Mouse (Mus musculus) macrophage (primary cell): ENCODE measurements around the gene Atp9a. TPM values are rescaled to one million over a fixed set of nuclear protein-coding genes. Genes with fewer than 3 reads are reported as not detected.
"Not testable (repeated sequence)": the region's sequence is repeated elsewhere in the genome, so short reads cannot be mapped to it uniquely, and the experiment has no call there.

Source experiments
- H3K27ac ChIP-seq: fragments of 350-480 bp; formaldehyde crosslinking; 2 replicates; pipeline ENCODE4 v1.9.0; 2021
- H3K36me3 ChIP-seq: fragments of 350-480 bp; formaldehyde crosslinking; 2 replicates; pipeline ENCODE4 v1.9.0; 2021; ENCODE audit errors: inconsistent target
- H3K4me3 ChIP-seq: fragments of 350-480 bp; formaldehyde crosslinking; 2 replicates; pipeline ENCODE4 v1.9.0; 2021; ENCODE audit errors: inconsistent target
- H3K79me2 ChIP-seq: fragments of 350-480 bp; formaldehyde crosslinking; 2 replicates; pipeline ENCODE4 v1.9.0; 2021; ENCODE audit errors: inconsistent target
- WGBS: methylation state at CpG from one replicate; pipeline ENCODE4 v1.1.7; 2026; ENCODE audit warnings: inconsistent platforms; ENCODE audit not compliant: missing documents; 5-methylcytosine and 5-hydroxymethylcytosine counted together
- polyA plus RNA-seq: library from polyadenylated mRNA; stranded (reverse); fragments of 250-400 nt; gene quantifications from 3 replicates; pipeline ENCODE4 v1.2.4, GENCODE M21; 2018; ENCODE audit warnings: inconsistent platforms

Gene Atp9a
- polyA plus RNA-seq, 1 experiment from 2014 or later: 0.39 TPM

- Histone ChIP-seq H3K79me2 (no peaks in the 10 kb centered on the region), H3K36me3 (no peaks in the 10 kb centered on the region), H3K27ac (no peak overlapping the region), H3K4me3 (no peak overlapping the region)
- WGBS: 8% methylated on average over 12 of the region's 12 CpGs
These were observed 20.2 kb upstream of the Atp9a start for GRCm38 (mm10) chr2:168762411-168762815.

DNA sequence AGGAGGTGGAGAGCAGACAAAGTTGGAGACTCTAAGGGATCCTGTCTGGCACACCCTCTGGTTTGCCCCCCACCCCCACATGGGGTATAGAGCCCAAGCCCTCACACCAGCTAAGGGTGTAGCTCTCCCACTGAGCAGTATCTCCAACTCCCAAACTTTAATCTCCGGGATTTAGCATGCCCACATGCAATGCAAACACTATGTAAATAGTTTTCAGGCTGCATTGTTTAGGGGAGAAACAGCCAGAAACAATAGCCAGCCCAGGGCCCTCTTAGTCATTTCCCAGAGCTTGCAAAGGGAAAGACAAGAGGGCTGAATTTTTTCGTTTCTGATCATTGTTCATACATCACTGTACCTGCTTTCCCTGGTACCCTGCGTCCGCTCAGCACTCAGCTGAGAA lies 19.7 kb upstream of the Atp9a start:
- Histone ChIP-seq H3K4me3 (no peak overlapping the region), H3K36me3 (no peaks in the 10 kb centered on the region), H3K79me2 (no peaks in the 10 kb centered on the region), H3K27ac (no peak overlapping the region)
- WGBS: 21% methylated on average over 4 of the region's 4 CpGs

DNA sequence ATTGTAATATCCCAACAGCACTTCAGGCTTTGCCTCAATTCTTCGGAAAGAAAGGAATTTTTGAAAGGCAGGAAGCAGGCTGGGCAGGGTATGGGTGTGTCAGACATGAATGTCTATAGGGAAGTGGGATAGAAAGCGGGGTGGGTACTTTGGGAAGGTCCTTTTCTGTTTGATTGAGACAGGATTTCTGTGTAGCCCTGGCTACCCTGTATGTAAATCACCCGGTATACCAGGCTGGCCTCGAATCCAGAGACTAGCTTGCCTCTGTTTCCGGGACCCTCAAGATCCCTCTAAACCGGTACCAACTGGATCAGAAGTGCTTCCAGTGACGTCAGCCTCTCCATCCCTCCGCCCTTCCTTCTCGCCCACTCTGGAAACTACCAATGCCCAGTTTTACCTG lies 18.9 kb upstream of the Atp9a start:
- no peak overlapping the region for H3K4me3 ChIP-seq
- no peaks in the 10 kb centered on the region for H3K36me3 ChIP-seq
- WGBS: 62% methylated on average over 9 of the region's 9 CpGs
- no peaks in the 10 kb centered on the region for H3K79me2 ChIP-seq
- H3K27ac ChIP-seq: no peak overlapping the region

DNA sequence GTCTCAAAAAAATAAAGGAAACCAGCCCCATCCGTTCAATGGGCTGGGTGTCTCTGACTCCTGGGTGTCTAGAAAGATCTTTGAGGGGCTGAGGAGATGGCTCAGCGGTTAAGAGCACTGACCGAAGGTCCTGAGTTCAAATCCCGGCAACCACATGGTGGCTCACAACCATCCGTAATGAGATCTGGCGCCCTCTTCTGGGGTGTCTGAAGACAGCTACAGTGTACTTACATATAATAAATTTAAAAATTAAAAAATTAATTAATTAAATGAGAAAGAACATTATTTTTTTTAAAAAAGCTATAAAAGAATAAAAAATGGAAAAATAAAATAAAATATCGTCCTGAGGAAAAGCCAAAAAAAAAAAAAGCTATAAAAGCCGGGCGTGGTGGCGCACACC lies 2.2 kb upstream of the Atp9a start:
- H3K79me2 ChIP-seq, H3K4me3 ChIP-seq, H3K27ac ChIP-seq, H3K36me3 ChIP-seq: not testable (repeated sequence)
- WGBS: 95% methylated on average over 5 of the region's 10 CpGs

GRCm38 (mm10) chr2:168742649-168743048 lies 440 bp upstream of the Atp9a start:
- H3K36me3 ChIP-seq: no peaks in the 10 kb centered on the region
- WGBS: 15% methylated on average over 7 of the region's 7 CpGs
- no peak overlapping the region for H3K4me3 ChIP-seq
- no peak overlapping the region for H3K27ac ChIP-seq
- H3K79me2 ChIP-seq: no peaks in the 10 kb centered on the region

GRCm38 (mm10) chr2:168741273-168742058 lies 743 bp downstream of the Atp9a start:
- H3K36me3 ChIP-seq: no peaks in the 10 kb centered on the region
- no peak overlapping the region for H3K27ac ChIP-seq
- H3K4me3 ChIP-seq: no peak overlapping the region
- no peaks in the 10 kb centered on the region for H3K79me2 ChIP-seq
- WGBS: 2% methylated on average over 90 of the region's 108 CpGs

DNA sequence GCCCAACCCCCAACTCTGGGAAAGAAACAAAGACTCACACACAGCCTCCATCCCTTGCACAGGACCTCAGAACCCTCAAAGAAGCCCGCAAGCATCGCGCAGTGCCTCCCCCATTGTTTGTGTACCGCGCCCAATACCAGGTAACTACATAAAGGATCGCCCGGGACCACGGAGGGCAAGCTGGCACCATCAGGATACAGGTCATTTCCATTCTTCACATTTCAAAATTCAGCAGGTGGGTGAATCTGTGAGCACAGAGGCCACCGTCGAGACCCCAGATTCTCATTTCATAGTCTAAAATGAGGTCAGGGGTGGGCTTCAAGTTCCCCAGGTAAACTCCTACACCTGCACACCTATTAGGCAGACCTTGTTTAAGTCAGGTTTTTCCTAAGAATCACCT lies 1.7 kb downstream of the Atp9a start:
- 95% methylated on average over 10 of the region's 10 CpGs for WGBS
- no peak overlapping the region for H3K4me3 ChIP-seq
- H3K79me2 ChIP-seq: no peaks in the 10 kb centered on the region

GRCm38 (mm10) chr2:168738854-168739253 lies 3.4 kb downstream of the Atp9a start:
- Histone ChIP-seq H3K36me3 (no peaks in the 10 kb centered on the region), H3K27ac (no peak overlapping the region), H3K79me2 (no peaks in the 10 kb centered on the region), H3K4me3 (no peak overlapping the region)
- 90% methylated on average over 1 of the region's 1 CpGs for WGBS

More for the DNA sequence above, 1.7 kb downstream of the Atp9a start:
- H3K36me3 ChIP-seq: no peaks in the 10 kb centered on the region
- no peak overlapping the region for H3K27ac ChIP-seq

DNA sequence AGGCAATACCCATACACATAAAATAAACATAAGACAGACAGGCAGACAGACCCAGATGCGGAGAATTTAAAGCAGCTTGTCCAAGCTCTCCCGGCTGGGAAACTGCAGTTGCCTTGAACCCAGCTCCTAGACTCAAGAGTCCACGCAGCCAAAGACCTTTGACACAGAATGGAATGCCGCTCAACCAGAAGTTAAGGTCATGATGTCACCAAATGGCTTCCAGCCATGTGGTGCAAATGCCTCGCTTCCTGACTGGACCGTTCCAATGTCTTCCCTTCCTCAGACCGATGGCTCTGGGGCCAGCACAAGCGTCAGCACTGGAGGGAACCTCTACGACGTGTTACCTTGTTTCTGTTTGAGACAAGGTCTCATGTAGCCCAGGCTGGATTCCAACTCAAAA lies 4.3 kb downstream of the Atp9a start:
- H3K36me3 ChIP-seq: no peaks in the 10 kb centered on the region
- no peak overlapping the region for H3K27ac ChIP-seq
- no peak overlapping the region for H3K4me3 ChIP-seq
- 93% methylated on average over 10 of the region's 10 CpGs for WGBS
- H3K79me2 ChIP-seq: no peaks in the 10 kb centered on the region

GRCm38 (mm10) chr2:168734023-168734422 lies 8.2 kb downstream of the Atp9a start:
- Histone ChIP-seq H3K4me3 (no peak overlapping the region), H3K79me2 (no peaks in the 10 kb centered on the region), H3K36me3 (no peaks in the 10 kb centered on the region), H3K27ac (no peak overlapping the region)
- 81% methylated on average over 10 of the region's 11 CpGs for WGBS

DNA sequence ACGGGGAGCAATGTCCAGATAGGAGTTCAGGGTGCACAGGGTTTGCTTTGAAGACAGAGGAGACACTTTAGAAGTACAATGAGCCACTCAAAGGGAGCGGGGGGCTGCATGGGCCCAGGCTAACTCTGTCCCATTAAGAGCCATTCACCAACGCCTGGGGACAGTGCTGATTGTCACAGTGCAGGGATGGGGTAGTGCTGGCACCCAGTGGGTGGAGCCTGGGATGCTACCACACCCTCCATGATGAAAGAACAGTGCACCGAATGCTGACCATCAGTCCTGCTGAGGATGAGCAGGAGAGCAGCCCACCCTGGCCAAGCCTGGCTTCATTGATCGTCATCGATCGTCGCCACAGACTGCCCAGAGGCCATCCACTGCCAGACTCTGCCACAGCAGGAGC lies 11.0 kb downstream of the Atp9a start:
- WGBS: 97% methylated on average over 8 of the region's 8 CpGs
- Histone ChIP-seq H3K36me3 (no peaks in the 10 kb centered on the region), H3K27ac (no peak overlapping the region), H3K4me3 (no peak overlapping the region), H3K79me2 (no peaks in the 10 kb centered on the region)

- H3K79me2 ChIP-seq: no peaks in the 10 kb centered on the region
- H3K27ac ChIP-seq: no peak overlapping the region
- 91% methylated on average over 12 of the region's 12 CpGs for WGBS
- no peak overlapping the region for H3K4me3 ChIP-seq
- no peaks in the 10 kb centered on the region for H3K36me3 ChIP-seq
These were observed 12.5 kb downstream of the Atp9a start for GRCm38 (mm10) chr2:168729736-168730135.

GRCm38 (mm10) chr2:168728045-168728444 lies 14.2 kb downstream of the Atp9a start:
- Histone ChIP-seq H3K4me3 (no peak overlapping the region), H3K79me2 (no peaks in the 10 kb centered on the region), H3K36me3 (no peaks in the 10 kb centered on the region), H3K27ac (no peak overlapping the region)
- 93% methylated on average over 9 of the region's 12 CpGs for WGBS

- WGBS: 80% methylated on average over 6 of the region's 6 CpGs
- Histone ChIP-seq H3K4me3 (no peak overlapping the region), H3K27ac (no peak overlapping the region), H3K36me3 (no peaks in the 10 kb centered on the region), H3K79me2 (no peaks in the 10 kb centered on the region)
These were observed 16.2 kb downstream of the Atp9a start for GRCm38 (mm10) chr2:168726007-168726406.

DNA sequence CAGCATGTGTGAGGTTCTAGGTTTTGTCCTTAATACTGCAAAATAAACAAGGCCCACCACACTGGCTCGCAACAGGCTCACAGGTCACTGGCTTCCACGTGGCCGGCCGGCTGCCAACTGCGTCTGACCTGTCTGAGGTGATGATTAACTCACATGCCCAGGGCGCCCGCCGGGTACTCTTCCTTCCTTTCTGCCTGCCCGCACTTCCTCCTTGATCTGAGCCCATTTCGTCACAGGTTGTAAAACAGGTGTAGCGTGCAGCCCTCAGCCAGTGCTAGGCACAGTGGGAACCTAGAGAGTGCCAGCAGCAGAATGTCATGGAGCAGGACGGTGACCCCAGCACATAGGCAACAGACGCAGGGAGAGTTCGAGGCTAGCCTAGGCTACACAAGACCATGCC lies 20.9 kb downstream of the Atp9a start:
- Histone ChIP-seq H3K4me3 (no peak overlapping the region), H3K79me2 (no peaks in the 10 kb centered on the region), H3K27ac (no peak overlapping the region), H3K36me3 (no peaks in the 10 kb centered on the region)
- WGBS: 22% methylated on average over 14 of the region's 14 CpGs

- no peak overlapping the region for H3K4me3 ChIP-seq
- WGBS: 74% methylated on average over 4 of the region's 4 CpGs
- no peaks in the 10 kb centered on the region for H3K79me2 ChIP-seq
- H3K36me3 ChIP-seq: no peaks in the 10 kb centered on the region
- H3K27ac ChIP-seq: no peak overlapping the region
These were observed 22.5 kb downstream of the Atp9a start for GRCm38 (mm10) chr2:168719742-168720141.
